Mouse (Mus musculus) spleen, postnatal 36 days (tissue): ENCODE data around the gene Tap1.
"Not testable (repeated sequence)": the region's sequence is repeated elsewhere in the genome, so short reads cannot be mapped to it uniquely, and the experiment has no call there.

ENCODE experiments used
- DNase-seq, 2 experiments: peaks; one replicate each; pipeline ENCODE4 v3.0.0; 2022; ENCODE audit warnings: low spot score in 2 of 2, mixed read lengths in 1 of 2

The Tap1 gene

GRCm38 (mm10) chr17:34232021-34232420 lies 44.7 kb downstream of the Tap1 start:
- DNase-seq = not testable (repeated sequence)

- peak; percentile 90 to 92 for DNase-seq
Observed at GRCm38 (mm10) chr17:34234926-34235325, 47.6 kb downstream of the Tap1 start.

- DNase-seq = no peak
Observed at GRCm38 (mm10) chr17:34236691-34237090, 49.3 kb downstream of the Tap1 start.

GRCm38 (mm10) chr17:34237741-34238140 lies 50.4 kb downstream of the Tap1 start:
- DNase-seq = no peak

- peak; percentile 85 to 91 for DNase-seq
Observed at GRCm38 (mm10) chr17:34238706-34239105, 51.4 kb downstream of the Tap1 start, which contains the start of gene H2-Ob. H2-Ob (plus strand) TSS chr17:34238903.

- DNase-seq = peak; percentile 77 to 85
Observed at GRCm38 (mm10) chr17:34239601-34240041, 52.3 kb downstream of the Tap1 start.

- peak in 1 of 2 experiments; percentile 1 for DNase-seq
Observed at GRCm38 (mm10) chr17:34240366-34240765, 53.0 kb downstream of the Tap1 start.

- DNase-seq = peak in 1 of 2 experiments; percentile 1
Observed at GRCm38 (mm10) chr17:34240916-34241315, 53.6 kb downstream of the Tap1 start.

- DNase-seq = peak in 1 of 2 experiments; percentile 0
Observed at GRCm38 (mm10) chr17:34244656-34245055, 57.3 kb downstream of the Tap1 start.
